Mouse (Mus musculus): Measurements from ENCODE around the gene Stxbp5. TPM values are rescaled to one million over a fixed set of nuclear protein-coding genes. Genes with fewer than 3 reads are reported as not detected.
"Not testable (repeated sequence)": the region's sequence is repeated elsewhere in the genome, so short reads cannot be mapped to it uniquely, and the experiment has no call there.

Gene Stxbp5
- total and polyA plus RNA-seq, 3 experiments, result 9.8 to 20.1 (median 11.2) TPM

GRCm38 (mm10) chr10:9897852-9898251, 3.0 kb downstream of the Stxbp5 start (continued):
- no peak for TF ChIP-seq ZMIZ1 (IDR thresholded peaks at IDR 0.05; ENCODE audit: low read depth, low read length)

DNA sequence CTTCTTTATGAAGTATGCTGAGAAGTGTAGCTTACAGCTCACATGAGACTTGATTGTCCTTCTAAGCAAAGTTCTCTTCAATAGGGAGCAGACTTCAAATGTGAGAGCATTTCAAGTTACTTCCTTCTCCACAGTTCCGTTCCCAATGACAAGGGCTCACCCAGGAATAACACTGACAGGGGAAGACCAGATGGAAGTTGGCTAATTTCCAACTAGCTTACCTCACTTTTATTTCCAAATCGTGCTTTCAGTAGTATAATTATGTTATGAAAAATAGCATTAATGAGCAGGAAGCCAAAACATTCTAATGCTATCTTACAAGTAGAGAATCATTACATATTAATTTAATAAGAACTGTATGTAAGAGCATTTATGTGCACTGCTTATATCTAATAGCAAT, 7.3 kb downstream of the Stxbp5 start:
- Histone ChIP-seq H3K36me3 (replicated peaks in 1 of 2; ENCODE audit: control insufficient read depth in 1 of 2, insufficient read depth in 1 of 2, low read length in 1 of 2) (peaks cover 9 to 47% of the 10 kb centered on the region in 2 experiments), H3K79me2 (replicated peaks; ENCODE audit: control insufficient read depth, extremely low read depth, insufficient read depth, poor library complexity, severe bottlenecking) (peaks cover 6% of the 10 kb centered on the region; the same call in 1 of the 2 replicates), H3K9me3 (replicated peaks; ENCODE audit: low read length) (no peaks in the 10 kb centered on the region), H3K9ac (ENCODE audit: insufficient read depth, low read depth) (no peak overlapping the region), H3K4me3 (replicated peaks in 1 of 3; ENCODE audit: low read depth in 2 of 3, low read length in 2 of 3, poor library complexity in 1 of 3) (no peak overlapping the region), H3K4me1 (ENCODE audit: control insufficient read depth in 1 of 2, insufficient read depth in 2 of 2) (peaks cover 2 to 38% of the 10 kb centered on the region in 2 experiments; a peak in 3 of 4 replicates), H3K27ac (ENCODE audit: insufficient read depth, low read depth) (no peak overlapping the region), H3K4me2 (ENCODE audit: insufficient read depth, low read depth, poor library complexity, severe bottlenecking) (no peak overlapping the region), H3K27me3 (replicated peaks) (no peaks in the 10 kb centered on the region)
- TF ChIP-seq MEF2A (IDR thresholded peaks at IDR 0.05; ENCODE audit: borderline replicate concordance, low read depth, low read length), result no peak
- TF ChIP-seq GABPA (IDR thresholded peaks at IDR 0.05; ENCODE audit: insufficient replicate concordance, low read depth, low read length), result no peak
- in situ Hi-C loops (cut with MboI; ENCODE audit: low pct_ligation_motif_present, low pct_unique_long_range_greater_than_20kb, low sequenced_read_pairs) (no loop called here), dilution Hi-C loops (cut with MboI; ENCODE audit: extremely low pct_ligation_motif_present, extremely low pct_unique_long_range_greater_than_20kb, low sequenced_read_pairs) (no loop called here)
- DNase-seq (ENCODE audit: extremely low read depth), result no peak

DNA sequence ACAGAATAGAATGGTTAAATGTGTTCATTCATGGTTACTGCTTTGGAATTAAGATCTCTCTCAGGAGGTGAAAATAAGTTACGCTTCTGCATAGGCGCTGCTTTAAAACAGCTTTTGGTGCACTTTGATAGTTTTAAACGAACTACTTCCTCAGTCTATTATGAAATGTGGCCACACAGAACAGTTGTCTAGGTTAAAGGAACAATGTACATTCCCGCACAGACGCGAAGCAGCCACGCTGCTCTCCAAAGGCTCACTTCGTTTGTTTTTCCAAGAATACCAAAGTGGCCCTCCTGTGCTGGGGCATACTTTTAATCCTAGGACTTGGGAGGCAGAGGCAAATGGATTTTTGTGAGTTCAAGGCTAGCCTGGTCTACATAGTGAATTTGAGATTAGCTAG, 11.2 kb downstream of the Stxbp5 start:
- dilution Hi-C loops (cut with MboI; ENCODE audit: extremely low pct_ligation_motif_present, extremely low pct_unique_long_range_greater_than_20kb, low sequenced_read_pairs) (no loop called here), in situ Hi-C loops (cut with MboI; ENCODE audit: low pct_ligation_motif_present, low pct_unique_long_range_greater_than_20kb, low sequenced_read_pairs) (no loop called here)
- Histone ChIP-seq H3K27me3 (replicated peaks) (no peaks in the 10 kb centered on the region), H3K9me3 (replicated peaks; ENCODE audit: low read length) (peaks cover 7% of the 10 kb centered on the region), H3K4me3 (replicated peaks in 1 of 3; ENCODE audit: low read depth in 2 of 3, low read length in 2 of 3, poor library complexity in 1 of 3) (no peak overlapping the region), H3K79me2 (replicated peaks; ENCODE audit: control insufficient read depth, extremely low read depth, insufficient read depth, poor library complexity, severe bottlenecking) (0 out of 2 replicates have a peak, but pooled peaks cover under 1% of the 10 kb centered on the region), H3K27ac (ENCODE audit: insufficient read depth, low read depth) (no peak overlapping the region), H3K9ac (ENCODE audit: insufficient read depth, low read depth) (no peak overlapping the region), H3K4me1 (ENCODE audit: control insufficient read depth in 1 of 2, insufficient read depth in 2 of 2) (peaks cover 2 to 28% of the 10 kb centered on the region in 2 experiments; a peak in 3 of 4 replicates), H3K36me3 (replicated peaks in 1 of 2; ENCODE audit: control insufficient read depth in 1 of 2, insufficient read depth in 1 of 2, low read length in 1 of 2) (peaks cover 11 to 54% of the 10 kb centered on the region in 2 experiments), H3K4me2 (ENCODE audit: insufficient read depth, low read depth, poor library complexity, severe bottlenecking) (no peak overlapping the region)
- TF ChIP-seq IRF4 (IDR thresholded peaks at IDR 0.05; ENCODE audit: low read depth, low read length) (no peak), POLR2AphosphoS2 (IDR thresholded peaks at IDR 0.05; ENCODE audit: low read depth, low read length) (no peak), USF2 (conservative IDR thresholded peaks at IDR 0.05; ENCODE audit: low read depth, low read length) (no peak), UBTF (IDR thresholded peaks at IDR 0.05; ENCODE audit: low read depth, low read length) (no peak), MAZ (IDR thresholded peaks at IDR 0.05; ENCODE audit: low read depth, low read length) (no peak), MEF2A (IDR thresholded peaks at IDR 0.05; ENCODE audit: borderline replicate concordance, low read depth, low read length) (no peak), SIN3A (IDR thresholded peaks at IDR 0.05; ENCODE audit: low read length) (no peak), POLR2A (IDR thresholded peaks at IDR 0.05; ENCODE audit: low read depth, low read length) (no peak)
- no peak for DNase-seq (ENCODE audit: extremely low read depth)

DNA sequence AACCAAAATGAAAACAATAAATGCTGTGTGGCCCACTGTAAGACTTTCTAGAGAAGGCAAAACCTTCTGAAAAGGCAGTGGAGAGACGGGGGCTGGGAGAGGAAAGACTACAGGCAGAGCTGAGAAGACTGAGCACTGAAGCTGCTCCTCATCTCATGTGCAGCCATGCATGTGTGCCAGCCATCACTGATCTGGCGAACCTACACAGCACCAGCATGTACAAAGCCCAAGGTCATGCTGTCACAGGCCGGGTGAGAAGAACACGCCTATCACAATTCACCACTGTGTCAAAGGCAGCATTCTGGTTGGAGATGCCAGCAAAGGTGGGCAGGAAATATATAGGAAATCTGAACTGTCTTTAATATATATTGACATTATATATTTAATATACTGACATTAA, 12.2 kb downstream of the Stxbp5 start:
- dilution Hi-C loops (cut with MboI; ENCODE audit: extremely low pct_ligation_motif_present, extremely low pct_unique_long_range_greater_than_20kb, low sequenced_read_pairs), result no loop called here
- Histone ChIP-seq H3K9me3 (replicated peaks; ENCODE audit: low read length) (peaks cover 7% of the 10 kb centered on the region), H3K36me3 (replicated peaks in 1 of 2; ENCODE audit: control insufficient read depth in 1 of 2, insufficient read depth in 1 of 2, low read length in 1 of 2) (peaks cover 7 to 49% of the 10 kb centered on the region in 2 experiments), H3K4me1 (ENCODE audit: control insufficient read depth in 1 of 2, insufficient read depth in 2 of 2) (peaks cover 2 to 30% of the 10 kb centered on the region in 2 experiments; a peak in 3 of 4 replicates), H3K27me3 (replicated peaks) (no peaks in the 10 kb centered on the region), H3K27ac (ENCODE audit: insufficient read depth, low read depth) (no peak overlapping the region), H3K9ac (ENCODE audit: insufficient read depth, low read depth) (no peak overlapping the region), H3K4me3 (replicated peaks in 1 of 3; ENCODE audit: low read depth in 2 of 3, low read length in 2 of 3, poor library complexity in 1 of 3) (no peak overlapping the region), H3K4me2 (ENCODE audit: insufficient read depth, low read depth, poor library complexity, severe bottlenecking) (no peak overlapping the region), H3K79me2 (replicated peaks; ENCODE audit: control insufficient read depth, extremely low read depth, insufficient read depth, poor library complexity, severe bottlenecking) (0 out of 2 replicates have a peak, but pooled peaks cover 3% of the 10 kb centered on the region)
- DNase-seq (ENCODE audit: extremely low read depth), result no peak
- in situ Hi-C loops (cut with MboI; ENCODE audit: low pct_ligation_motif_present, low pct_unique_long_range_greater_than_20kb, low sequenced_read_pairs), result no loop called here
- no peak for TF ChIP-seq MAZ (IDR thresholded peaks at IDR 0.05; ENCODE audit: low read depth, low read length)
- TF ChIP-seq NRF1 (IDR thresholded peaks at IDR 0.05; ENCODE audit: low read depth, low read length), result no peak
- TF ChIP-seq USF2 (conservative IDR thresholded peaks at IDR 0.05; ENCODE audit: low read depth, low read length), result no peak
- no peak for TF ChIP-seq POLR2AphosphoS2 (IDR thresholded peaks at IDR 0.05; ENCODE audit: low read depth, low read length)
- no peak for TF ChIP-seq MEF2A (IDR thresholded peaks at IDR 0.05; ENCODE audit: borderline replicate concordance, low read depth, low read length)
- no peak for TF ChIP-seq RCOR1 (conservative IDR thresholded peaks at IDR 0.05; ENCODE audit: low read depth, low read length)
- no peak for TF ChIP-seq RAD21 (IDR thresholded peaks at IDR 0.05; ENCODE audit: low read depth, low read length)
- TF ChIP-seq POLR2A (IDR thresholded peaks at IDR 0.05; ENCODE audit: low read depth, low read length), result no peak
- TF ChIP-seq ETS1 (conservative IDR thresholded peaks at IDR 0.05; ENCODE audit: low read depth, low read length), result no peak

DNA sequence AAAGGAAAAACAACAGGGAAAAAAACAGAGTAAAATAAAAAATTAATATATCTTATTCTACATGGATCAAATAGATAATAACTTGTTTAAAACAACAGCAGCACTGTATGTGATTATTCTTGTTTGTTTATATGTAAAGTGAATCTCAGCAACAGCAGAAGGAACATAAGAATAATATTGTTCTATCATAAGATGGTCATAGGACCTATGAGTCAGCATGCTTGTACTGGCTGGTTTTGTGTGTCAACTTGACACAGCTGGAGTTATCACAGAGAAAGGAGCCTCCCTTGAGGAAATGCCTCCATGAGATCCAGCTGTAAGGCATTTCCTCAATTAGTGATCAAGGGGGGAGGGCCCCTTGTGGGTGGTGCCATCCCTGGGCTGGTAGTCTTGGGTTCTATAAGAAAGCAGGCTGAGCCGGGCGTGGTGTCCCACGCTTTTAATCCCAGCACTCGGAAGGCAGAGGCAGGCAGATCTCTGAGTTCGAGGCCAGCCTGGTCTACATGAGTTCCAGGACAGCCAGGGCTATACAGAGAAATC, 19.0 kb downstream of the Stxbp5 start:
- Histone ChIP-seq H3K4me1 (ENCODE audit: control insufficient read depth in 1 of 2, insufficient read depth in 2 of 2) (peaks cover 8 to 51% of the 10 kb centered on the region in 2 experiments), H3K36me3 (replicated peaks in 1 of 2; ENCODE audit: control insufficient read depth in 1 of 2, insufficient read depth in 1 of 2, low read length in 1 of 2) (peaks cover 4 to 29% of the 10 kb centered on the region in 2 experiments)
- H3K79me2 ChIP-seq (replicated peaks; ENCODE audit: control insufficient read depth, extremely low read depth, insufficient read depth, poor library complexity, severe bottlenecking); H3K4me2 ChIP-seq (ENCODE audit: insufficient read depth, low read depth, poor library complexity, severe bottlenecking); in situ Hi-C loops (cut with MboI; ENCODE audit: low pct_ligation_motif_present, low pct_unique_long_range_greater_than_20kb, low sequenced_read_pairs); H3K27me3 ChIP-seq (replicated peaks); H3K4me3 ChIP-seq (replicated peaks in 1 of 3; ENCODE audit: low read depth in 2 of 3, low read length in 2 of 3, poor library complexity in 1 of 3); dilution Hi-C loops (cut with MboI; ENCODE audit: extremely low pct_ligation_motif_present, extremely low pct_unique_long_range_greater_than_20kb, low sequenced_read_pairs); H3K9ac ChIP-seq (ENCODE audit: insufficient read depth, low read depth); DNase-seq (ENCODE audit: extremely low read depth); H3K9me3 ChIP-seq (replicated peaks; ENCODE audit: low read length); H3K27ac ChIP-seq (ENCODE audit: insufficient read depth, low read depth): not testable (repeated sequence)
